Mouse (Mus musculus) cerebellum, postnatal 25 days (tissue): Measurements from ENCODE around the gene Comt.

ENCODE experiments used
- DNase-seq, 2 experiments: peaks; one replicate each; pipeline ENCODE4 v3.0.0; 2021; ENCODE audit warnings: mixed read lengths in 2 of 2

Comt gene

DNA sequence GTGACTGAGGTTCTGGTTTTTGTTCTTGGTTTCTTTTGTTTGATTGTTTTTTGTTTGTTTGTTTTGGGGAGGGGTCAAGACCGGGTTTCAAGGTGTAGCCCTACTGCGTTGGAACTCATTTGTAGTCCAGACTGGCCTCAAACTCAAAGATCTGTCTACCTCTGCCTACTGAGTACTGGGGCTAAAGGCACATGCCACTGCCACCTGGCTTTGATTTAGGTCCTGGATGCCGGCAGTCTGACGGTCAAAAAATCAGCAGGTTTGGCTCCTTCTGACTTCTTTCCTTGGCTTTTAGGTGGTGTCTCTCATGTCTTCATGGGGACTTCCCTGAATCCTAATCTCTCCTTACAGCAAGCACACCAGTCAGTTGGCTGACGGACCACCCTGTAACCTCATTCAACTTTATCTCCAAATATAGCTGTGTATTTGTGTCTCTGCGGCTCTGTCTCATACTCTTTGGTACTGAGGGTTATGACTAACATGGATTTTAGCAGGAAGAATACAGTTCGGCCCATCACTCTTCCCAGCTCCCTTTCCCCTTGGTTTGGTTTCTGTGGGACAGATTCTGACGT is 4.1 kb upstream of the Comt start:
- DNase-seq = no peak

DNA sequence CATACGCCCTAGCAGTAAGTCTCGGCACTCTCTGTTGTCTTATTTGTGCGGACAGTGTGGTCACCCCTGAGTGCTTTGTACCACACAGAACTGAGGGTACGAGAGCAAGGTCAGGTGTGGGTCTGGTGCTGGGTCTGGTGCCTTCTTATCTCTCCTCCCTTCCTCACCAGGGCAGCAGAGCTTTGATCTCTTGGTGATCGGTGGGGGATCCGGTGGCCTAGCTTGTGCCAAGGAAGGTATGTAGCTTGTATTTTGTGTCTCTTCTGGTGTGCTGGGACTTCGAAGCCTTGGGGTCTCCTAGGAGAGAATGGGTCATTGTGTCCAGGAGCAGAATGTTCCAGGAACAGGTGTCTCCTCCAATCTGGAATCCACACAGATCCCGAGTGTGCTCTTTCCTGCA is 3.0 kb upstream of the Comt start:
- no peak for DNase-seq

DNA sequence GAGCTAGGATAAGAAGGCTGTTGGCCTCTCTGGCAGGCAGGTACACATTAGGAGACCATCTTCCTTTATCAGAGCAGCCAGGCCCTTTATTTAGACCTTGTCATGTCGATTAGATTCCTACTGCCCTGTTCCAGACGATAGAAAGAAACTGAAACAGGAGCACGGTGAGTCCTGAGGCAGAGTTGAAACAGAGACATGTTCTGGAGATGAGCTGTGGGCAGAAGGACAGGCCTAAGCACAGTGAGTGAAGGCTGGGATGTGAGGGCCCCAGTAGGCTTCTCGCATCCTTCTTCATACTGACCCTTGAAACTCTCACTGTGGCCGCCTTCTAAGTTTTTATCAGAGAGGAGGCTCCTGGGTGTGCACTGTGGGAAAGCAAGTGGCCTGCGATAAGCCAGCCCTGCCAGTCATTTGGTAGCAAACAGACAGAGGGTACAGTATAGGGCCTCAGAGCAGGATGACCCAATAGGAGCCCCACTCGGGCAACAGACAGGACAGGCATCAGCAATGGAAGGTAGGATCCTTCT is 1.9 kb upstream of the Comt start:
- no peak for DNase-seq

DNA sequence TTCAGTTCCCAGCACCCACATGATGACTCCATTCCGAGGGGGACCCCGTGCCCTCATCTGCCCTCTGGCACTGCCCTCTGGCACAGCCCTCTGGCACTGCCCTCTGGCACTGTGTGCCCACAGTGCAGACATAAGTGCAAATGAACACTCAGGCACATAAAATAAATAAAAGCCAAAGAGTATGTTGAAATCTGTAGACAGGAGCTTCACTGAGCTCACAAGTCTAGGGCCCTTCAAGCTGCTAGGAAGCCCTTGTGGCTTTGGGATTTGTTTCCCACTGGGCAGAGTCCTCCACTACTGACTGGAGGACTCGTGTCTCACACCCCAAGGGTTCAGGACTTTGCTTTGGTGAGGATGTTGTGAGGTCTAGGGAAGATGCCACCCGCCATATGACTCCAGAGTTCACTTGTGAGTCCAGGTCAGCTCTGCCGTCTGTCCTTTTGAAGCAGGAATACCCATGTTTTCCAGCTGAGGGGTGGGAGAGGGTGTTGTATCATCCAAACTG is 1.4 kb upstream of the Comt start:
- no peak for DNase-seq

DNA sequence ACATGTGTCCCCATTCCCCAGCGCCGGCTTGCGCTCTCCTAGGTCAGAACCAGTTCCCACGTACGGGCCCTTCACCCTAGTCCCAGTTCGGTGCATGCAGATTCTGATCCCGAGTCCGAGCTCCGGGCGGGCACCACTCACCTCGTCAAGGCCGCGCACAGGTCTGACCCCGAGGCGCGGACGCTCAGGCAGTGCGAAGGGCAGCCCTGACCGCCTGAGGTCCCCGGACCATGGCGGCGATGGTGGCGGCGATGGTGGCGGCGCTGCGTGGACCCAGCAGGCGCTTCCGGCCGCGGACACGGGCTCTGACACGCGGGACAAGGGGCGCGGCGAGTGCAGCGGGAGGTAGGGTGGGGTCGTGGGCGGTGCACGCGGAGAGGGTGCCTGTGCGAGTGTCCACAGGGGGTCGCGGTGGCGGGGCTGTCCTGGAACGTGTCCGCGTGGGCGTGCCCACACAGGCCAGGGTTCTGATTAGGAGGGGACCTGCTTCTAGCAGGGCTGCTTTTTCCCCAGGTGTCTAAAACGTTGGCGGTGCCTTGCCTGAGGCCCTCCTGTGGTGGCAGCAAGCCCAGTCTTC is 349 bp downstream of the Comt start, which contains the start of gene Txnrd2:
Gene Txnrd2 (plus strand): TSS at position 170 of the 577 bp plus-strand sequence.
- DNase-seq = peak; percentile 85 to 86

DNA sequence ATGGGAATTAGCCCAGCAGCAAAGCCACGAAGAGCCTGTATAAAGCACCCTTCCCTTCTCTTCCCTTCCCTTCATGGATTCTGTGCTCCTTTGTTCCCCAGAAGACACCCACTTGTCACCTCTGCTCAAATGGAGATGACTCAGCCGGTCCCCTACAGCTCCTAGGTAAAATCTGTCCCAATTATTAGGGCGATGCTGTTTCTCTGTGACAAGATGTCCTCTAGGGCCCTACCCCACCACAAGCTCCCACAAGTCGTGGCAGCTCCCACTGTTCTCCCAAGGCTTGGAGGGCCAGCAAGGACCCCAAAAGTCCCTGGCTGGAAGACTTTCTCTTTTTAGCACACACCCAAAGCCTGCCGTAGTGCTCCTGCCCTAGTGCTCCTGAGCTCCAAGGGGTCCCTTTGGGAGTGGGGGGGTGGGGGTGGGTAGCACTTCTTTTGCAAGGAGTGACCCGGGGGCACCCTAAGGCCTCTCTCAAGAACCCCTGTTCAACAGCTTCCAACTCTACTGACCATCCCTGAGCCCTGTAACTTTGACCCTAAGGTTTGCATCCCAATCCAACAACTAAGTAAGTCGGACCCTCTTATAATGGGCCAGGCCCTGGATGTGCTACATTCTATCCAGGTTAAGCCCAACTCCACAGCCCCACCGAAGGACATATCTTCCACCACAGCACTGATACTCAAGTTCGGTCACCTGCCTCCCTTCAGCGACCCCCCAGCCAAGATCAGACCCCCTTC is 1.0 kb downstream of the Comt start:
- DNase-seq = peak in 1 of 2 experiments; percentile 43

DNA sequence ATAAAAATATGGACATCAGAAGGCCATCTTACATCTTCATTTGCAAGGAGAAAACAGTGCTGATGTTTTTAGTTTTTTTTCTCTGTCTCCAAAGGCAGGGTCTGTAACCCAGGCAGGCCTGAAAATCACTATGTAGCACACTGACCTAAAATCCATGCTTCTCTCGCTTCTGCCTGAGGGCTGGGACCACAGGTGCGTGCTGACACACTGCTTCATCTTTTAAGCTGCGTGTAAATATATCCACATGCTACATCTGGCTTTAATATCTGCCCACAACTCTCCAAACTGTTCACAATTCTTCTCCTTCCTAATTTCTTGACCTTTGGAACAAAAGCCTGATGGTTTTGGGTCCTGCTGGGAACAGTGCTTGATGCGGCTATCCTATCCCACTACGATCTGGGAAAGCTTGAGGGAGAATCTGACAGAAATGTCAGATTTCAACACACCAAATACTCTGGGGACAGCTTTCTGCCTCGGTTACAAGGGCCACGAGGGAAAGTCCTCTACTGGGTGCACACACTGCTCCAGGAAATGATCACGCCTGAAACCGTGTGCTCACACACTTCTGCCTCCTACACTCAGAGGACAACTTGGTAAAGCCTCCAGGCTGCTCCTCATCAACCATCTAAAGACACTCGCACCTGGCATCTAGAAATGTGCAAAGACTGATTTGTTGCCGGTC is 2.1 kb downstream of the Comt start:
- no peak for DNase-seq

DNA sequence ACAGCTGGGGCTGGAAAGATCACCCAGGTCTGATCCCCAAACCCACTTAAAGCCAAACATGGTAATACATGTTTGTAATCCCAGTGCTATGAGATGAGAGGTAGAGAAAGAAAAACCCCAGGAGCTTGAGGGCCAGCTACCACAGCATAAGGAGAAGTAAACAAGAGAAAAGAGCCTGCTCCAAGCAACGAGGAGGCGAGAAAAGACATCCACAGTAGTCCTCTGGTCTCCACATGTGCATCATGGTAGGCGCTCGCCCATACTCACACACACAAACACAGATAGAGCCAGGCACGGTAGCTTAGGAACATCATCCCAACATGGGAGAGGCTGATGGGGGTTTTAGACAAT is 2.8 kb downstream of the Comt start:
- no peak for DNase-seq

DNA sequence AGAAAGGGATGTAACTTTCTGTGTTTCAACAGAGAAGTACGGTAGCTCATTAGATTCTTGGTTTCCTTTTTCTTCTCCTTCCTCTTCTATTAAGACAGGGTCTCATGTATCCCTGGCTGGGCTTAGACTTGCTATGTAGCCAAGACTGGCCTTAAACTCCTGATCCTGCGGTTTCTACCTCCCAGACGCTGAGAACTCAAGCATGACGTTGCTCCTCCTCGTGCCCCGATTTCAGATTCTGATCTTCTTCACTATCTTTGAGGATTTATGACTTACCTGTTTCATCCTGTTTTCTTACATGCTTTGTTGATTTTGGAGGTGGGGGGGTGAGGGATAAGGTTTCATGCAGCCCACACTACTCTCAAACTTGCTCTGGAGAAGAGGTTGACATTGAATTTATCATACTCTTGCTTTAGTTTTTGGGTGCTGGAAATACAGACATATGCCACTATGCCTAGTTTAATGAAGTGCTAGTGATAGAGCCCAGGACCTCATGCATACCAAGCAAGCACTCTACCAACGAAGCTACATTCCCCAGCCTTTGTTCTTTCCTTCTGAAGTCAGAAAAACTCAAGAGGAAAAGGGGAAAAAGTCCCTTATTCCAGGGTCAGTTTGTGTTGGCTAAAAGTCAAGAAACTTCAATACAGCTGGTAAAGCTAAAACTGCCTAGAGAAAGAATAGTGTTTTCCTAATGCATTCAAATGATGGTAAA is 3.3 kb downstream of the Comt start:
- DNase-seq = no peak

DNA sequence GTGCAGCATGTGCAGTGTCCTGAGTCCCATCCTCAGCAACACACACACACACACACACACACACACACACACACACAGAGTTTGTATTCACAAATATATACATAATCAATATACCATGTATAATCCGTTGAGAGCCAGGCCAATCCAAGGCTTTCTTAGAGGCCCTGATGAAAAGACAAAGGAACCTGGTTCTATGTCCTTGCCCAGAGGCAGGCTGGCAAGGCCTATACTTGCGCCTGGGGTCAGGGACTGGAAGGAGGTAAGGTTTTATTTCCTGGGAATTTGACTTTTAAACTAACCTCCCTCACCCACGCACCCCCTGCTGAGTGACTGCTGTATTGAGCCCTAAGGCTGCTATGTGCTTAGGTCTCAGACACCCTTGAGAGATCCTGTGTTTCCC is 6.1 kb downstream of the Comt start:
- DNase-seq = no peak

DNA sequence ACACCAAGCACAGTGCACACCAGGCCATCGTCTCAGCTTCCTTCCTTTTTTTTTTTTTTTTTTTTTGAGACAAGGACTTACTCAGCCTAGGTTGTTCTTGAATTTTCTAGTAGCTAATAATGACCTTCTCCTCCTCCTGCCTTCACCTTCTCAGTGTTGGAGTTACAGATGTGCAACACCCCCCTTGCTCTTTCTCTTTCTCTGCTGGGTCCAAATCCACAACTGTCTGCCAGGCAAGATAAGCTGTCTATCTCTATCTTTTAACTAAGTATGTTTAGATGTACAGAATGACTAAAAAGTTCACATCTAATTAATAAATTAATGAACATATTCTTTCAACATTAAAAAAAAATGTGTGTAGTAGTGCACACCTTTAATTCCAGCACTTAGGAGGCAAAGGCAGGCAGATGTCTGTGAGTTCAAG is 7.0 kb downstream of the Comt start:
- no peak for DNase-seq

DNA sequence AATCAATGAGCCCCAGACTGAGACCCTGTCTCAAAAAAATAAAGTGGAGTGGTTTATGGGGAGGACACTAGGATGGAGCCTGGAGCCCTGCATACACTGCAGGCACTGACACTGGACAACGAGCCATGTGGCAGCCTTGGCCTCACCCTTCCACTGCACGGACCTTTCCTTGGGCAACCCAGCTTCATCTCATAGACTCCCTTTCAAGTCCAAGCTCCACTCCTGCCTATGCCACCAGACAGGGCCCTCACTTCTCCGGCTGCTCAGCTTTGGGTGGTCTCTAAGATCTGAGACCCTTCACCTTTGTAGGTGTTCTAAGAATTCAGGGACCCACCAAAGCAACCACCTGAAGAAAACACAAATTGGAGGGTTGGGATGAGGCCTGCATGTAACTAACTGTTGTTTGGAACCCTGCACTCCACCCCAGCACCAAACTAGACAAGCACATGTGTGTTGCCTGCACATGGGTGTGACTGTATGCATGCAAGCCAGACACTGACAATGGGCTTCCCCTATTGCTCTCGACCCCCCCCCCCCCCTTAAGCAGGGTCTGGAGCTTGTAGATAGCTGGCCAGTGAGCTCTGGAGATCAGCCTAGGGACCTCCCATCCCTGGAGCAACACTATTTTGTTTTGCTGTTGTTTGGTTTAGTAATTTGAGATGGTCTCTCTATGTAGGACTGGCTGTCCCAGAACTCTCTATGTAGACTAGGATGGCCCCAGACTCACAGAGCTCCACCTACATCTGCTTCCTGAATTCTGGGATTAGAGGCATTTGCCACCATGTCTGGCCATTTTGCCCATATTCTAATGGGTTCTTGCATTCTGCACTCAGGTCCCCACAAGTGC is 7.7 kb downstream of the Comt start:
- no peak for DNase-seq

DNA sequence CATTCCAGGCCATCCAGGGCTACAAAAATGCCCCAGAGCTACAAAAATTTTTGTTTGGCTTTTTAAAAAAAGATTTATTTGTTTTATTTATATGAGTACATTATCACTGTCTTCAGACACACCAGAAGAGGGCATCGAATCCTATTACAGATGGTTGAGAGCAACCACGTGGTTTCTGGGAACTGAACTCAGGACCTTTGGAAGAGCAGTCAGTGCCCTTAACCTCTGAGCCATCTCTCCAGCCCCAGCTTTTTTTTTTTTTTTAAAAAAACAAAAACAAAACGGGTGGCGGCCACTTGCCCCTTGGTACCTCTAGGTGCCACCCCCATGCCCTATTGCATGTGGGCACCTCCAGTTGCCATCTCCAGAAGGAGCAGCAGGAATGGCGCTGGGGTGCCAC is 9.2 kb downstream of the Comt start:
- no peak for DNase-seq

DNA sequence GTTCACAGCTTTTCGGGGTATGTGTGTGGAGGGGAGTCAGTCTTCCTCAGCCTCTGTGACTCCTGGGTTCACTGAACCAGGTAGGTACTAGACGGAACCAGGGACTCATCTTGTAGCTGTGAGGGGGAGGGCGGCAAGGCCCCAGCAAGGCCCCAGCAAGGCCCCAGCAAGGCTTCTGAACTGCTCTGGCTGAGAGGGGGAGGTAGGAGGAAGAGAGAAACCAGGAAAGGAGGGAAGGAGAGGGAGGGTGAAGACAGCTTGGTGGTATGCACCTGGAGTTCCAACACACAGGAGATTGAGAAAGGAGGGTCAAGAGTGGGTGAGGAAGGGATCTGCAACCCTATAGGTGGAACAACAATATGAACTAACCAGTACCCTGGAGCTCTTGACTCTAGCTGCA is 9.8 kb downstream of the Comt start:
- no peak for DNase-seq

DNA sequence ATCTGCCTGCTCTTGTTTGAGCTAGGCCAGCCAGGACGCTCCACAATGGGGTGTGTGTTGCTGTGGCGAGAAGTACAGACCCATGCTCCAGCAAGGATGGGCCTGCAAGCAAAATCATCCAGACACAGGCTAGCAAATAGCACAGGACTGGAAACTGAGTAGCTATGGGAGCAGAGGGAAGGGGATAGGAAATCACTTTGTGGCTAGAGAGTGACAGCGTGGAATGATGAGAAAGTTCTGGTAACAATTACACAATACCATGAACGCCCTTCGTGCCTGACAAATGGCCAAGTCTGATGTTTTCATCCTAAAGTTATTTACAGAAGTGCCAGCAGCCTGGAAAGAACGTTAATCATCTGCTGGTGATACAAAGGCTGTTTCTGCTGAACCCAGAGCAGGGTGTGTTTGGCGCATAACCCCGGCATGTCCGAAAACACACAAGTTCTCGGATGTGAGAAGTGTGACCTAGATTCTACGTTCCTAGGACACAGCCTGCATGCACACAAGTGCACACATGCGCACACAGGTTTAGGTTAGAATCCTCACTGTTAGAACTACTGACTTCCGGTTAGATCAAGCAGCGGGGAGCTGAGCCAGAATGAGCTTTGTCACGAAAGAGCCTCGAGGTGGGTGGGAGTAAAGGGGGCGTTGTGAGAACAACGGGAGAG is 10.4 kb downstream of the Comt start:
- peak in 1 of 2 experiments; percentile 6 for DNase-seq

DNA sequence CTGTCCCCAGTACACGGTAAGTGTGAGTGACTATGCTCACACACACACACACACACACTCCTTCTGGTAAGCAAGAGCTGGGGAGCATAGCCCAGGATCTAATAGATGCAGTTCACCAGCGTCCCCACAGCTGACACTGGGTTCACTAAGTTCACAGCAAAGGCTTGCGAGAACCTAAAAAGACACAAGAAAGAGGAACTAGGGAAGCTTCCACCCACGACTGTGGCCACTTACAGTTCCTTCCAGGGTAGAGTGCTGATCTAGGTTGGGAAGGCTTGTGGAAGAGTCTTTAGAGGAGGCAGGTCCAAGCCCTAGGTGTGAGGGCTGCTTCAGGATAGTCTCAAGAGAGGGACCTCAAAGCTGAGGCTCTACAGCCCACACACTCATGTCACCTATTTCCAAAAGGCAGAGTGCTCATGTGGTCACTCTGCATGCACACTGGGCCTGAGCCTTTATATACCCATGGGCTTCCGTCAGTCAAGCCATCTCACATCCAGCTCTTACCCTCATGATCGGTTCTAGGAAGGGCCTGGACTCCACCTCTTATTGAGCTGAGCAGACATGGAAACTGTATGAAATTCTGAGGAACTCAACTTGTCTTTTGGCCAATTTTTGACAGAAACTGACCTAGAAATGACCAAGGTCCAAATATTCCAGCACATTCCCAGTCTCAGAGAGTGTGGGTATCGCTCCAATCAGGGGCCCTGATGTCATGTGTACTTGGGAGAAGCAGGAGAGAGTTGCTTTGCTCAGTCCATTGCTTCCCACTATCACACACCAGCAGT is 13.4 kb downstream of the Comt start:
- DNase-seq = peak in 1 of 2 experiments; percentile 4

DNA sequence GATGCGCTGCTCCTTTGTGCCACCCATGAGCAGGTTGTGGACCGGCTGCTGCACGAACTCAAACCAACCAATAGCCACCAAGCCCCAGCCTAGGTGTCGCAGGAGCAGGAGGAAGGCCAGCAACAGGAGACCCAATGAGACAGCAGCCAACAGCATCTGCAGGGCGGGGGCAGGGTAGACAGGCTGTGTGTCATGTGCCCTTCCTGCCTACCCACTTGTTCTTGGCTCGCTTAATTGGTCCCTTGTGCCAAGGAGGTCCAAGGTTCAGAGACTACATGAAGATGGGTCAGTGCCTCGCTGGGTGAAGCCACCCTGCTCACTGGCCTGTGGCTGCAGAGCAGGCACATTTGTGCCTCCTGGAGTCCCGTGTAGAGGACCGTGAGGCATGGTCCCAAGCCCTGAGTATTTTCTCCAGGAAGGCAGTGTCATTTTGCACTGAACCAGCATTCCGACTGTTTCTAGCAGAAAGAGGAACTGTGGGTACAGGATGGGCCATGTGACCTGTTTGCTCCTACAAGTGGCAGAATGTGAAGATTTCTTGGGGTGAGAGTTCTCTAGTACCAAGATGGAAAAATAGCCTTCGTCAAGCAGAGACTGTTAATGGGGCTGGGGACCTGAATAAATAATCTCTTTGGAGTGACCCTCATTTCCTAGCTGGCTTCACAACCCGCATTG is 14.7 kb downstream of the Comt start:
- peak; percentile 58 to 64 for DNase-seq

DNA sequence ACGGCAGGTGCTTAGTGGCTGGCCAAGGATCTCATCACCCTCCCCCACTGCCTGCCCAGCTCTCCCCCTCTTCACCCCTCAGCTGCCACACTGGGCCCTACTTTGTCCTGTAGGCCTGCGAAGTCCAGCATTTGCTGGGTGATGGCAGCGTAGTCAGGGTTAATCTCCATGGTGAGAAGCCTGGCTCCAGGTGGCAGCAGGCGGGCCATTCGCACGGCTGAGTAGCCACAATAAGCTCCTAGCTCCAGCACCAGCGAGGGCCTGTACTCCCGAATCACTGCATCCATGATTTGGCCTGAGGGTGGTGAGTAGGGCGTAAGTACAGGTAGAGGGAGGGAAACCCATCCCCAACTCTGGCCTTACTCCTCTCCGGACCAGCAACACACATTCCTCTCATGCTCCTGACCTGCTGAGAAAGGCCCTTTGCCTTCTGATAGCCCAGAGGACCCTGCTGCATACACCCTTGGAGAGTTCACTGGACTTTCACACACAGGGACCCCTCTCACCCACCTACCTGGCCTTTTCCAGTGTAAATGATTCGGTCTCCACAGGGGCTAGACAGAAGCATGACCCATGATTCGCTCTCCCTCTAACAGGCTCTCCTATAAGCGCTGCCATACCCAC is 15.5 kb downstream of the Comt start:
- peak; percentile 54 to 64 for DNase-seq

DNA sequence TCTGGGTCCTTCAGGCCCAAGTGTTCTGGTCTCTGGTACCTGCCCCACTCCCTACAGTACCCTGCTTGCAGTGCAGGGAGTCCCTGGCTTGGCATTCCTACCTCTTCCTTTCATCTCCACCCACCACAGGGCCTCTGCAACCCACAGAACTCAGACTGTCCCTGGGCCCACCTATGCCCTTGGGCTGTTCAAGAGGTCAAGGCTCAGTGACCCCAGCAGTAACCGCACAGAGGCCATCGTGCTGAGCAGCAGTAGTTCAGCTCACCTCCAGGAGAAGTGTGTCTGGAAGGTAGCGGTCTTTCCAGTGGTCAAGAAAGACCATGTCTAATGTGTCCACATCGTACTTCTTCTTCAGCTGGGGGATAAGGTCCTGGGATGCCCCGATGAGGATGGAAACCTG is 16.2 kb downstream of the Comt start:
- peak; percentile 8 to 9 for DNase-seq
